Mouse (Mus musculus): Measurements from ENCODE around the gene Vil1. TPM values are rescaled to one million over a fixed set of nuclear protein-coding genes. Genes with fewer than 3 reads are reported as not detected.
A peak's percentile ranks its signal among the peaks of the same experiment; 100 is the strongest.

Vil1 gene
- total RNA-seq, 4 experiments from 2014 or later: 0.71 to 0.92 (median 0.82) TPM

DNA sequence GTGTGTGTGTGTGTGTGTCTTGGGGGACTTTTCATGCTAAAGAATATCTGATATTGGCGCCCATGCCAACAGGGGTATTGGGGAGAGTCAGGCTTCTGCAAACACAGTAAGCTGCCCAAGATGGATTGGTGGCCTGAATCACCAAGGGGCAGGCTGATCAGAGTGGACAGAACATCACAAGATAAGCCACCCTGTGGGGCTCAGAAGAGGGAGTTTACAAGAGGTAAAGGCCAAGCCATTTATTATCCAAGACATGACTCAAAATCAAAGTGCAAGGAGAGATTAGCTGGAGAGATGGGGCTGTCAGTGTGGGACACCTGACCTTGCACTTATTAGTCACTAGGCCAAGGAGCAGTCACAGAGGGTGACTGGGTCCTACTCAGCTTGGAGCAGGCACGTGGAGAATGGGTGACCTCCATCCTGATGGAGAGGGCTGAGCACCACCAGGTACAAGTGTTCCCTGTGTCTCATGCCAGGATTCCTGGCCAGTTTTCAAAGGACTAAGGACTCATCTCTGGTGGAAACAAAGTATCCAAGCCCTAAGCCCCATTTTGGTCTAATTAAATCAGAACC, 2.7 kb downstream of the Vil1 start:
- DNase-seq (ENCODE audit: low spot score in 2 of 2): no peak

DNA sequence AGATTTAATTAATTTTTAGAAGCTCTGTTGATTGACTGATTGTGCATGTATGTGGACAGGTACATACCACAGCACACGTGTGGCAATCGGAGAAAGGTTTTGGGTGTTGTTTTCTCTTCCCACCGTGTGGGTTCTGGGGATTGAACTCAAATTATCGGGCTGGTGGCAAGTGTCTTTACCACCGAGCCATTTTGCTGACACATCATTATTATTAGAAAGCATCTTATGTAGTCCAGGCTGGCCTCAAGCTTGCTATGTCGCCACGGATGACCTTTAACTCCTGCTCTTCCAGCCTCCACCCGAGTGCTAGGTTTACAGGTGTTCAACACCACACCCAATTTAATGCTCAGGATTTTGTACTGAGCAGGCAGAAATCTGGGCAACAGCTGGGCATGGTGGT, 3.5 kb downstream of the Vil1 start:
- DNase-seq (ENCODE audit: low spot score in 2 of 2): no peak

GRCm38 (mm10) chr1:74415143-74415542, 6.0 kb downstream of the Vil1 start:
- no peak for DNase-seq (ENCODE audit: low spot score in 2 of 2)

DNA sequence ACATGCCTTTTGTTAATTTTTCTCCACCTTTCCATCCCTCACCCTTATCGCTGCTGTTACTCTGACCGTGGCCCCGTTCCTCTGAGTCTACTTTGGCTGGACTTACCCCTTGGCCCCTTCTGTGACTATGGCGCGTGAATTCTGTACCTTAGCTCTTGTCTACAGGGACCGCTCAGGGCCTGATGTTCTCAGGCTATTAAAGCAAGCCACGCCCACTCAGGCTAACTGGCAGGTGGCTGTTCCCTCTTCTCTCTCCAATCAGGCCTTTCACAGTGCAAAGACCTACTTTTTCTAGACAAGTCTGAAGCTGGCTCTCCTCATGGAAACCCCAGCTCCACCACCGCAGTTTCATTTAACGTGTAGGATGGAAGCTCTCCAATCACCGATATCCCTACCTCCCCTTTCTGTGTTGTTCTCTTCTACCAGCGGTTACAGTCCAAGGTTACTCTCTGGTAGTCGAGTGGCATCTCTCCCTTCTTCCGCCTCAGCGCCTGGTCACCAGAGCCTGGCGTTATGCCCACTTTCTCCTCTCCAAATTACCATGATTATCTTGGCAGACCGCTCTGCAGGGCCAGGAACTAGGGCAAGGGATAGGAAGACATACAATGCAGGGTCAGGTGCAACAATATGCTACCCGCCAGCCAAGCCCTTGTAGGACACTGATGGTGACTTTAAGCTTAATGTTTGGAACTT, 9.7 kb downstream of the Vil1 start:
- DNase-seq (ENCODE audit: low spot score in 2 of 2): no peak

GRCm38 (mm10) chr1:74419440-74419794, 10.2 kb downstream of the Vil1 start:
- DNase-seq (ENCODE audit: low spot score in 2 of 2): no peak

GRCm38 (mm10) chr1:74423147-74423546, 14.0 kb downstream of the Vil1 start:
- no peak for DNase-seq (ENCODE audit: low spot score in 2 of 2)

- DNase-seq (ENCODE audit: low spot score in 2 of 2): no peak
Observed at GRCm38 (mm10) chr1:74425845-74426244, 16.7 kb downstream of the Vil1 start.

- no peak for DNase-seq (ENCODE audit: low spot score in 2 of 2)
Observed at GRCm38 (mm10) chr1:74433220-74433619, 24.0 kb downstream of the Vil1 start.

- DNase-seq (ENCODE audit: low spot score in 2 of 2): no peak
Observed at GRCm38 (mm10) chr1:74434596-74434995, 25.4 kb downstream of the Vil1 start.

DNA sequence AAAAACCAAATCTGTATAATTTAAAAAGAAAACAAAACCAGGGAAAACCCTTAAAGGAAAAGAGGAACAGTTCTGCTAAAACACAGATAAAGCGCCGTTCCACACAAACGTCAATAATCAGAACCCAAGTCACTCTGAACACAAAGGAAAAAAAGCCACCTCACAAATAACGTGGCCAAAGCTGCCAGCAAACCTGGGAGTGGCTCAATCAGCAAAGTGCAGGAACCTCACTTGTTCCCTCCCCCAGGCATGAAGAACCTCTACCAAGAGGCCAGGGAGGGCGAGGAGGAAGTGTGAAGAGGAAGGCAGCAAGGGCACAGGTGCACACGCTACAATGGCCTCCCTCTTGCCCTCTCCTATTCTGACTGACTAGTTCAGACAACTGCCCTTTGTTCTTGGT, 26.4 kb downstream of the Vil1 start:
- no peak for DNase-seq (ENCODE audit: low spot score in 2 of 2)

- DNase-seq (ENCODE audit: low spot score in 2 of 2): peak in 1 of 2 experiments; percentile 37
Observed at GRCm38 (mm10) chr1:74437702-74438427, 28.7 kb downstream of the Vil1 start.

DNA sequence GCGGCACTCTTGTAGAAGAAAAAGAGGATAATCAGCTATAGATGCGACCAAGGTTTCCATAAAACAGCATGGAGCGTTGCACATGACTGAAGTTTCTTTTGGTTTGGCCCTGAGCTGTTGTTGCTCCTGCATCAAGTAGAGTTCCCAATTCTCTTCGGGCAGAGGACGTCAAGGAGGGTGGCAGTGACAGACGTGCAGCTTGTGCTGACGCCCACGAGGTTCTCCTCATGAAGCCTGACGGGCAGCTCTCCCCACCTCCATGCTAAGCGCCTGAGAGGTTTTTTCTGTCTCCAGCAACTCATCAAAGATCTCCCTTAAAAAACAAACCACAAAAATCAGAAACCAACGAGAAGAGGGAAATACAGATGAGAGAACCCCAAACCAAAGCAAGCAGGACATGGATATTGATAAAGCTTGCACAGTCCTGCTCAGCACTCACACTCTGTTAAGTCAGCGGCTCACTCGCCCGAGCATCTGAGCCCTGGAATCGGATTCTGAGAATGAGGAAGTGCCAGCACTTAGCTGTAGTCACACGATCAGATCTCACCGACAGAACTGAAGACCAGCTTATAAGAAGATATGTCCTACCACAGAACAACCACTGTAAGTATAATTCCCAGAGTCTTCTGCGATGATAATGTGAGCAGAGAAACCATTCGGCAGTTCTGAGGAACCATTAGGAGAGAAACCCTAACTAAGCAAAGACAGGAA, 30.1 kb downstream of the Vil1 start:
- no peak for DNase-seq (ENCODE audit: low spot score in 2 of 2)

- no peak for DNase-seq (ENCODE audit: low spot score in 2 of 2)
Observed at GRCm38 (mm10) chr1:74444538-74444937, 35.4 kb downstream of the Vil1 start.

- DNase-seq (ENCODE audit: low spot score in 2 of 2): no peak
Observed at GRCm38 (mm10) chr1:74452611-74453045, 43.5 kb downstream of the Vil1 start.

DNA sequence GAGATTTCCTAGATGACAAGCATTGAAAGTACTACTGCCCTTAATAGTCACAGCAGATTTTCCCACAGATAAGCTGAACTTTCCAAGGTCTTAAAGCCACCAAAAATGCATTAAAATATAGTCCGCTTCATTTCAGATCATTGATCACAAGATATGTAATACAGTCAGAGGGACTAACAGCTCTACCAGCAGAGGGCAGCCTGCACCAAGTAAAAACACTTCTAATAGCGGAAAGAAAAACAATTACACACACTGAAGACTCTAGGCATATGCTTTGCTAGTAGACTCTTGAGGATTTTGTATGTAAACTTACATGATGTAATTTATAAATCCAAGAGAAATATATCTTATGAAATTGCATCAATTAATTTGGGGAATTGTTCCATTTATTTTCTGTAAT, 51.1 kb downstream of the Vil1 start:
- peak in 1 of 2 experiments; percentile 47 for DNase-seq (ENCODE audit: low spot score in 2 of 2)

Small RNA genes within 50 kb of the gene (microRNA-seq; reads per million reads assigned to microRNA genes)
- gene Mir26b: 12,659 to 15,225 reads per million in 2 experiments

Other genes starting within 250 kb of the Vil1 start
- under 1 TPM in 1 of 4 experiments, not detected in 3; 0.34 TPM for gene Cxcr1, start 214.7 kb upstream of the Vil1 start, total RNA-seq (2022)
- 100 to 1,000 TPM; 324 to 350 (median 341) TPM for gene Arpc2, start 173.3 kb upstream of the Vil1 start, total RNA-seq (2022)
- gene Gpbar1, start 130.8 kb upstream of the Vil1 start, total RNA-seq (2022): not detected
- gene Aamp, start 124.6 kb upstream of the Vil1 start, total RNA-seq (2022): 100 to 1,000 TPM; 150 to 159 (median 154) TPM
- 100 to 1,000 TPM; 170 to 190 (median 177) TPM for gene Pnkd, start 124.4 kb upstream of the Vil1 start, total RNA-seq (2022)
- gene Tmbim1, start 103.8 kb upstream of the Vil1 start, total RNA-seq (2022): 10 to 100 TPM; 24.9 to 37.2 (median 33.3) TPM
- 1 to 10 TPM; 1.7 to 3.3 (median 2.2) TPM for gene Catip, start 47.3 kb upstream of the Vil1 start, total RNA-seq (2022)
- gene Slc11a1, start 34.2 kb upstream of the Vil1 start, total RNA-seq (2022): 10 to 100 TPM in 2 of 4 experiments, 1 to 10 TPM in 2; 5.5 to 68.6 (median 30.6) TPM
- 10 to 100 TPM; 27.6 to 33.4 (median 31.6) TPM for gene Ctdsp1, start 17.9 kb upstream of the Vil1 start, total RNA-seq (2022)
- 10 to 100 TPM; 22.7 to 25.7 (median 24.6) TPM for gene Cnot9, start 96.7 kb downstream of the Vil1 start, total RNA-seq (2022)
- gene Plcd4, start 133.5 kb downstream of the Vil1 start, total RNA-seq (2022): 10 to 100 TPM; 22.0 to 29.6 (median 23.6) TPM
- 10 to 100 TPM; 22.1 to 31.4 (median 24.3) TPM for gene Usp37, start 134.9 kb downstream of the Vil1 start, total RNA-seq (2022)
- gene Zfp142, start 178.9 kb downstream of the Vil1 start, total RNA-seq (2022): 10 to 100 TPM; 28.4 to 36.8 (median 31.7) TPM
- gene Bcs1l, start 178.9 kb downstream of the Vil1 start, total RNA-seq (2022): 10 to 100 TPM; 20.3 to 25.2 (median 23.4) TPM
- 10 to 100 TPM; 62.0 to 85.5 (median 67.7) TPM for gene Rnf25, start 192.0 kb downstream of the Vil1 start, total RNA-seq (2022)
- gene Stk36, start 192.1 kb downstream of the Vil1 start, total RNA-seq (2022): 1 to 10 TPM; 3.5 to 8.0 (median 5.4) TPM